Mouse (Mus musculus) thymus, postnatal 36 days (tissue): ENCODE results near the gene Selenow.

Source experiments
- DNase-seq, 2 experiments: peaks; one replicate each; pipeline ENCODE4 v3.0.0; 2022; ENCODE audit warnings: mixed read lengths in 2 of 2

The Selenow gene

DNA sequence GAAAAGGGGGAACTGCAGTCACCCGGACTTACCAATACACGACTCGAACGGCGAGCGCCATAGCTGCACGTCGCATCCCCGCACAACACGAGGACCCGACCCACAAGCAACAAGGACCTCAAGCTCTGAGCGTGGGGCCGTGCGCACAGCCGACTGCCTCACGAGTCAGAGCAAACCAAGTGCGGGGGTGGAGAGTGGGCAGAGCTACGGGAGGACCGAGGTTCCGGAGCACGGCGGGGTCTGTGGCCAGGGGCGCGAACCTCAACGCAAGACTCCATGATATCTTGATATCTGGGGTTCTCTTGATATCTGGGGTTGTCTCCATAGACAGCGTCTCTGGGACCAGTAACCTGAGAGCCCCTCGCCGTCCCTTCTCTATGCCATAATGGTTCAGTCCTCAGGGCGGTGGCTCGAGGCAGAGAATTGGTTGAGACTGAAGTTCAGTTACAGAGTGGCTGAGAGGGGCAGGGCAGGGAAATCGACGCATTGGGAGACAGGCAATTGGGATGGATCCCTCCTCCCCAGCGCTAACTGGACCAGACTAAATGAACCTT lies at the start of gene Selenow:
Gene Selenow, minus strand, starts transcription at position 183 of the 554 bp plus-strand sequence.
- peak; percentile 91 to 92 for DNase-seq

GRCm38 (mm10) chr7:15969674-15970073 lies 47.5 kb upstream of the Selenow start:
- no peak for DNase-seq

- DNase-seq: no peak
Measured at GRCm38 (mm10) chr7:15968322-15968721, 46.1 kb upstream of the Selenow start.

- peak; percentile 54 to 61 for DNase-seq
Measured at GRCm38 (mm10) chr7:15967312-15967711, 45.1 kb upstream of the Selenow start, which contains the start of gene Ehd2. Ehd2 (minus strand) TSS chr7:15967567.

- DNase-seq: no peak
Measured at GRCm38 (mm10) chr7:15966489-15966888, 44.3 kb upstream of the Selenow start.

DNA sequence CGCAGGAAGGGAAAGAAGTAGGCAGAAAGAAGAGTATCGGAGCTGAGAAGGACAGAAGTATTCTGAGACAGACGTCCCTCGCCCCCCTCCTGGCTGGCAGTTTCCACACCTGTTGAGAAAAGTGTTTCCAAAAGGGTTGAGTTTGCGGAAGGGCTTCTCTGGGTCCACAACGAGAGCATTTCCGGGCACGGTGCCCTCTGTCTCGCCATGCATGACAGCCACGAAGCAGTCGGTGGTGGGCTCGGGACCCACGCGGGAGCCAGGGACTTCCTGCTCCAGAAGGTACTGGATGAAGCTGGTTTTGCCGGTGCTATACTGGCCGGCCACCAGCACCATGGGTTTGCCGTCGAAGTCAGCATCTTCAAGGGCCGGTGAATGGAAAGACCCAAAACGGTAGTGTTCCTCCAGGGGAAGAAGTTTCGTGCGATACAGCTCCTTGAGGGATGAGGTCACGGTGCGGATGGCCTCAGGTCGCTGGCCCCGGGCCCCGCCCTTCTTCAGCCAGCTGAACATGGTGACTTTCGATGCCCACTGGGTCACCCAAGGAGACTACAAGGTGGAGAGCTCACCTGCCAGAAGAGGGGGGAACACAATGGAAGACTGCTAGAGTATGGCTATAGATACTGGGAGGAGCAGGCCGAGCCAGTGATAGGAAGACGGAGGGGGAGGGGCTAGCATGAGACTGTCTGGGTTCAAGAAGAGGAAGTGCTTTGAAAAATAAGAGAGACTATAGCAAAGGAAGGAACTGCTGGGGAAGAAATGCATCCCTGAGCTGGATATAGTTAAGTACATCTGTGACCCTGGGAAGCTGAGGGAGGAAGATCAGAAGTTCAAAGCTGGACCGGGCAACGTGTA lies 41.8 kb upstream of the Selenow start:
- DNase-seq: no peak

- no peak for DNase-seq
Measured at GRCm38 (mm10) chr7:15962311-15963288, 40.4 kb upstream of the Selenow start.

GRCm38 (mm10) chr7:15961798-15962197 lies 39.6 kb upstream of the Selenow start:
- no peak for DNase-seq

GRCm38 (mm10) chr7:15961239-15961638 lies 39.0 kb upstream of the Selenow start:
- no peak for DNase-seq

- DNase-seq: no peak
Measured at GRCm38 (mm10) chr7:15960691-15961090, 38.5 kb upstream of the Selenow start.

DNA sequence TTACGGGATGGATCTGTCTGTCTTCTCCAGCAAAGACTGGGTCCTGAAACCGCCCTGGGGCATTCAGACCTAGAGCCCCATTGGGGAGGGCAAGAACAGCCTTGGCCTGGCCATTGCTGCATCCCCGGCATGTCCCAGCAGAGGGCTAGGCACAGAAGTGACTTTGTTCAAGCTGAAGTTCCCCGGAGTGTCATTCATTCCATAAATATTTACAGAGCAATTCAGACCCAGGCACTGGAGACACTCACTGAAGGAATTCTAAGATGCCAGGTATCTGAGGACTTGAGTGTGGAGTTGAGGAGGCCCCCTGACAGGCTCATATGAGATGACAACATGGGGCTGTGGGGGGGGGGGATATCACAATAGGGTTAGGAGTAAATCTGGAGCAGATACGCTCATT lies 33.9 kb upstream of the Selenow start:
- DNase-seq: no peak

GRCm38 (mm10) chr7:15955509-15955908 lies 33.3 kb upstream of the Selenow start:
- no peak for DNase-seq

GRCm38 (mm10) chr7:15954978-15955443 lies 32.8 kb upstream of the Selenow start:
- no peak for DNase-seq

GRCm38 (mm10) chr7:15954436-15954835 lies 32.2 kb upstream of the Selenow start:
- DNase-seq: no peak

- no peak for DNase-seq
Measured at GRCm38 (mm10) chr7:15953307-15954074, 31.3 kb upstream of the Selenow start.

GRCm38 (mm10) chr7:15952416-15952815 lies 30.2 kb upstream of the Selenow start:
- DNase-seq: no peak

DNA sequence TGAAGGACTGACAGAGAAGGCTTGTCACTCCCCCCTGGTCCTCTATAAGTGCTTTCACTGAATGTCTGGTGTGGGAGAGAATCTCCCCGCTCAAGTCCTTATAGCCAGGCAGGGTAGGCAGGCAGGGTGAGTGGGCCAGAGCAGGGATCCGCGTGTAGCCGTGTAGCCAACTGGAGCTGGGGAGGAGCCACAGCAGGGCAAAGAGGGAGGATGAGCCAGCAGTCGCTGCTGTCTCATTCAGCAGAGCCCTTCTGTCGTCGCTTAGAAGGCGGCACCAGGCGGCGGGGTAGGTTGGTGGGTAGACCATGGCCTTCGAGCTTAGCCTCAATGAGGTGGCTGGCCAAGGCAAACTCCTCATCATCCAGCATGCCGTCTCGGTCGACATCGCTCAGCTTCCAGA lies 27.8 kb upstream of the Selenow start:
- DNase-seq: no peak

- no peak for DNase-seq
Measured at GRCm38 (mm10) chr7:15949216-15949790, 27.1 kb upstream of the Selenow start.

GRCm38 (mm10) chr7:15948381-15948941 lies 26.3 kb upstream of the Selenow start:
- peak; percentile 76 to 79 for DNase-seq

- no peak for DNase-seq
Measured at GRCm38 (mm10) chr7:15947653-15948260, 25.6 kb upstream of the Selenow start.
